Mouse (Mus musculus) hematopoietic stem cell, adult 5-6 weeks (primary cell): ENCODE results near the gene Eml1. TPM values are rescaled to one million over a fixed set of nuclear protein-coding genes. Genes with fewer than 3 reads are reported as not detected.

Source experiments
- ATAC-seq, 2 experiments: fragments of 125-278 bp in 1 of 2; replicated peaks in 1 of 2; 2 replicates each; pipeline ENCODE4 v1.8.0; 2016 to 2017; ENCODE audit warnings: inconsistent platforms in 2 of 2, mild to moderate bottlenecking in 2 of 2, moderate number of reproducible peaks in 2 of 2, low read depth in 1 of 2, moderate TSS enrichment in 1 of 2; ENCODE audit not compliant: low FRiP score in 2 of 2, poor library complexity in 2 of 2, severe bottlenecking in 2 of 2, insufficient read depth in 1 of 2, low TSS enrichment in 1 of 2
- total RNA-seq: library from RNA; stranded (forward); fragments of 172-1452, 232-1000 nt; gene quantifications from 2 replicates; pipeline ENCODE4 v1.2.3, GENCODE M21; 2017

Gene Eml1
- total RNA-seq, 1 experiment from 2014 or later, result not detected

DNA sequence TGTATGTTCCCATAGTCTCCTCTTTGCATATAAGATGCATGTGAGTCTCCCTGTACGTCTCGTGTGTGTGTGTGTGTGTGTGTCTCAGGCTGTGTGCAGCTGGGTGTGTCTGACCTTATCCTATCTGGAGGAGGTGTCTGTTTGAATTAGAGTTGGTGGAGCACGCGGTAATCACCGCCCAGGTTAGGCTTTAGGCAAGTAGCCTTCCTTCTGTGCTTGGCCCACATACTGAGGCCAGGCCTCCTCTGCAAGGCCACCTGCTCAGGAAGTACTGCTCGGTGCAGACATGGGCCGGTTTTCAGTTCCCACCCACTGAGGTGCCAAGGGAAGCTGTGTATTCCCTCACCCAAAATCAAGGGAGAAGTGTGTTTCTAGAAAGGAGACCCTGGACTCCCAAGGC is 4.9 kb upstream of the Eml1 start:
- ATAC-seq, result no peak

DNA sequence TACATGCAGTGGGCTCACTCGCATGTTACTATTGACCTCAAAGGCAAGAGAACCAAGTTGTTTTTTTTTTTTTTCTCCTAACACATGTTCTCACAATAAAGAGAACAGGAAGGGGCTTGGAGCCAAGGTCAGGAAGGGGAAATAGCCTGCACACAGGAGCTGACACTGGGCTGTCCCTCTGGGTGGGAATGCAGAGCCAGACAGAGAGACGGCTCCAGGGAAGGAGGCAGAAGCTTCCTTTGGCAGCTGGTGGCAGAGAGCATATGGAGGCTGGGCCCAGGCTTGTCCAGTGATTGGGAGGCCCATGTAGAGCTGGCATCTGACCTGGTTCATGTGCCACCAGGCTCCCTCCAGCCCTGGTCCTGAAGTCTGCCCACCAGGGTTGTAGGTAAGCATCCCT is 2.8 kb upstream of the Eml1 start:
- ATAC-seq, result no peak

DNA sequence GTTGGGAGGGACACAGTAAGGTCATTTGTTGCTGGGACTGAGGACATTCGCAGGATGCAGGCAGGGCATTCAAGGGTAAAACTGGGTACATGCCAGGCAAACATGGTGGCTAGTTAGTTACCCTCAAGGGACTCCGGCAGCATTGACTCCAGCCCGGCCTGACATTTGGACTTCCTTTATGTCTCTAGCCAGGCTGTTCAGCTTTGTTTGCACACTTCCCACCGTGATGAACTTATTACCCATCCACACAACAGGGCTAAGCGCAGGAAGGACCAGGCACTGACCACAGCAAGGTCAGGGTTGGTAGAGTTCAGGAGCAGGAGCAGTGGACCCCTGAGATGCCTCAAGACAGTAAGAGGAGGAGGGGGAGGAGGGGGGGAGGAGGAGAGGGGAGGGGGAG is 1.8 kb upstream of the Eml1 start:
- ATAC-seq, result no peak

DNA sequence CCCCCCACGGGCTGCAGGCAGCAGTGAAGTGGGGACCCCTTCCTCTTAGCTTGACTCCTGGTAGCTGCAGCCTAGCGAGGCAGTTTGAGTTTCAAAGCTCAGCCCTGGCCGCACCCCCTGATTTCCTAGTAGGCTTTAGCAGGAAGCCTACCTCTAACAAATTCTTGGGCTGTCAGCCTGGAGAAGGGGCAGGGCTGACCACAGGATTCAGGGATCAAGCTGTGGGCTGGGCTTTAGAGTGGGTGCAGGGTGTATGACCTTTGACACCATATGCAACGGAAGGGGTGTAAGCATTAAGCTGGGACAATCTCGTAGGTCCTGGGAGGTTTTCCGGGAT is 640 bp downstream of the Eml1 start:
- no peak for ATAC-seq

DNA sequence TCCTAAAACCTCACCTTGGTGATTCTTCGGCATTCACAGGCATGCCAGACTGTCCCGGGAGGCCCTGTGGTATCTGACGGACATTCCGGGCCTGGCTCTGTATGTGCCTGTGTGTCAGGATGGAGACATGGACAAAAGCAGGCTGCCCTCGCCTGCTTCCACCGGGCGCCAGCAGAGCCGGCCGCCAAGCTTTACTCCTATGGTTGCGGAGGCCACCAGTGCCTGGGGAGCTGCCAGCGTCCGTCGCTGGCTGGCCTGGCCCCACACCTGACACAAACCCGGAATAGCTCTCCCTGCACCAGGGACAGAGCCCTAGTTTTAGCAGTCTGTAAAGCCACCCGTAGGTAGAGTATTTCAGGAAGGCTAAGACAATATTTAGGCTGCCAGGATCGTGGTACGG is 1.5 kb downstream of the Eml1 start:
- no peak for ATAC-seq

DNA sequence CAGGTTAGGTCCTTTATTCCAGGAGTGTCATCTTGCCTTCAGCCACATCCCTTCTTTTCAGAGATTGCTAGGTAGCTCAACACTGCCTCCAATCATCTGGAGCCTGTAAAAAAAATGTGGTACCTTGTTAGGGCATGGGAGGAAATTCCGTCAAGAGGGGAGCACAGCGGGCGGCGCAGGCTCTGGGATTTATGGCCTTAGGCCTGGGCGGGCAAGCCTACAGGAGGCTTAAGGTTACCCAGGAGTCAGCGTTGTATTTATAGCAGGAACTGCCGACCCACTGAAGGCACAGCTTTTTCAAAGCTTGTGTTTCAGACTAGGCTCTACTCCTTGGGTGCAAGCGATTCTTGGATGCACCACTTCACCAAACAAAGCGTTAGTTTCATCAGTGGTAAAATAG is 2.9 kb downstream of the Eml1 start:
- ATAC-seq, result no peak

DNA sequence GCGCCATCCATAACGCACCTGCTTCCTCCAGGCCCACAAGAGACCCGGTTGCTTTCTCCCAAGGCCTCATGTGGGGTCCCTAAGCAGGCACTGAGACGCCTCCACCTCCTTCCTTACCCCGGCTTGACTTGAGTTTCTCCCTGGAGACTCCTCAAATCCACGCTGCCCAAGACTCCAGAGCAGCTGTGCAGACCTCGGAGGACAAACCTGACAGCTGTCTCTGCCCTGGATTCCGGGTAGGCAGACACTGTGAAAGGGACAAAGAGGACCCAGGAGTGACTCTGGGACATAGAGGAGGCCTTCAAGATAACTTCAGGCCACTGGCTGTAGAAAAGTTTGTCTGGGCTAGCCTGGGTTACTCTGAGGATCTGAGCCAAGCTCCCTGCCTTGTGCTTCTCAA is 3.9 kb downstream of the Eml1 start:
- ATAC-seq, result no peak

DNA sequence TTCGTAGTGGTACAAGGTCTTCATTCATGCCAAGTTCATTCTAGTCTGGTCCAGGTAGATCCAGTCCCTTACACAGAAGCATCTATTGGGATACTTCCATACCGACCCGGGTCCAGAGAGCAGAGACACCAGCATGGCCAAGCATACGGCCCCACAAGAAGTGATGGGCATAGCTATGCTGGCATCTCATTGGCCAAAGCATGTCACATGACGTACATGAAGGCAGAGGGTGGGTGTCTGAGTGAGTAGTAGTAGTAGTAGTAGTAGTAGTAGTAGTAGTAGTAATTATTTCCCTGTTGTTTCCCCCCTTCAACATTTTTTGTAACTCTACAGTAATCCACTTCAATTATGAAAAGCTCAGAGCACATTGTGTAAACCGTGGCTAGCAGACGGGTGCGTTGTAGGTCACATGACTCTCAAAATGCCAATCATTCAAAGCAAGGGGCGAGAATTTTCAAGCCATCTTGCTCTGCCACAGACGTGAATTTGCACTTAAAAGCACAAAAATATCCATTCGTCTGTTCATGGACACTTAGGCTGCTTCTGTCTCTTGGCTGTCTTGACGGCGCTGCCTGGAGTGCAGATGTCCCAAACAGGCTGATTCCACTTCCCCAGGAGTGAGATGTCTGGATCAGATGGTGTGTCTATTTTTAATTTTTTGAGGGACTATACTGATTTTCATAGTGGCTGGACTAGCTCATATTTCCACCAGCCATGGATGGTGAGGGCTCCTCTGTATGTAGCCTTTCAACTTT is 7.8 kb downstream of the Eml1 start:
- no peak for ATAC-seq

DNA sequence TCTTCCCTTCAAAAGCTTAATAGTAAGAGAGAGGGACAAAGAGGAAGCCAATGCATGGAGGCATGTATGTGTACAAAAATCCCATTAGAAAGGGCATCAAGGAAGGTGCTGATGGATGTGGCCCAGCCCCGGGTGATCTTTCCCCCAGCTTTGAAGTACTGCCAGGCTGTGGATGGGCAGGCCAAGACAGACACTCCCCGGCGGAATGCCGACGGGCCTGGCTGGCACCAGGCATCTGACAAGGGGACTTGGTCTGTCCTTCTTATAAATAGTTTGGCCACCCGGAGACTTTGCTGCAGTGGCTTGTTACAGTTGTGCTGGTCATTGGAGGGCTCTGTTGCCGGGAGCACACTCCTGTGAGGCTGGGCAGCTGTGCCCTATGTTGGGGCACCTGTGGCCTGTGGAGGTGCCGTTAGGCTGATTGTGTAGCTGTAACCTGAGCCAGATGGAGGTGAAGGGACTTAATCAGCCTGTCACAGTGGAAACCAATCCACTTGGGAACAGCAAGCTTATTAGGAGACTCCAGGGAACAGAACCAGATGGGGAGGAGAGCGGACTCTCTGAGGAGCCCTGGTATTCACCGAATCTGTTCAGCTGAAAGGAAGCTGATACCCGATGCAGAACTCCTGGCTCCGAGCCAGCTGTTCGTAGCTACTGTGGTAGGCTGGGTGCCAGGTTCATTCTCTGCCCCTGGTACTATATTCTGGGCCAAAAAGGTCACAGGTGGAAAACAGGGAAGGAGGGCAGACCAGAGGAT is 15.9 kb downstream of the Eml1 start:
- ATAC-seq, result no peak

DNA sequence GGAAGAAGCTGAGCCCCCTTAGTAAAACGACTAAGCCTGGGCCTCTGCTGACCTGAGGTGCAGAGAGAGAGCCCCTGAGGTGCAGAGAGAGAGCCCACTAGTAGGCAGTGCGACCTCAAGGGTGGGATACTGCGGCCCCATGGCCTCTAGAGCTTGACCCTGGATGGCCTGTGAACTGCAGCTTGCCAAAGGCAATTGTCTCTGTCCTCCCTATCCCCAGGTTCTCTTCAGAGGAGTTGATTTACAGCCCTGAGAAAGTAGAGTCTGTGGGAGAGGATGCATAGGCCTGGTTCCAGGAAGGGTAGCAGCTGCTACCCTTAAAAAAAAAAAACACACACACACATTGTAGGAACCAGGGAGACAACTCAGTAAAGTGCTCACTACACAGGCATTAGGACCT is 19.0 kb downstream of the Eml1 start:
- ATAC-seq, result no peak

DNA sequence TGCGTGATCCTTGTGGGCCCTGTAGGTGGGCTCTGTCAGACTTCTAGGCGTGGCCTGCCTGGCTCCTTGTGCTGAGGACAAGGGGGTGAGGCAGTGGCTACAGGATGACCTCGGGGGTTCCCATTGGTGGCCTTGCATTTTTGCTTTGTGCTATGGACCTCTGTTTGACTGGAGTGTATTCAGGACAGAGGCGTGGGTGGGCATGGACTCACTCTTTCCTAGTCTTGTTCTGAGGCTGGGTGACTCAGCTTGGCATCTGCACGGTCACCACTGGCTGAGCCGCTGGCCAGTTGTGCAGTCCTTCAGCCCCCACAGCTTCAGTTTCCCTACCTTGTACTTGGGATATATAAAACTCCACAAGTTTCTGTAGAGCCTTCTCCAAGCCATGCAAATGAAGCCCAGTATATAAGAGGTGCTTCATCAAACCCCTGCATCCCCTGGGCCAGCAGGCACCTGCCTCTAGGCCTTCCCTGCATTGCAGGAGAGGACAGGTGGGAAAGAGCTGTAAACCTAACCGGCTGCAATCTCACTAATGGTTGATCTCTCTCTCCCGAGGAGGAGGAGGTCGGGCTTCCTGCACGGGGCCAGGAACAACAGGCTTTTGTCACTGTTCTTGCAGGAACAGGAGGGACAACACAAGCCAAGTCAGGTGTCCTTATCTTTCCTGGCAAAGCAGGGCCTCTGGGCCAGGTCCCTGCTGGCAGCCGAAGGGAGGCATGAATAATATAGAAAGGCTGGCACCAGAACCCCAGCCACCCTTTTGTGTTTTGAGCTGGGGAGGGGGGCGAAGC is 21.7 kb downstream of the Eml1 start:
- no peak for ATAC-seq

DNA sequence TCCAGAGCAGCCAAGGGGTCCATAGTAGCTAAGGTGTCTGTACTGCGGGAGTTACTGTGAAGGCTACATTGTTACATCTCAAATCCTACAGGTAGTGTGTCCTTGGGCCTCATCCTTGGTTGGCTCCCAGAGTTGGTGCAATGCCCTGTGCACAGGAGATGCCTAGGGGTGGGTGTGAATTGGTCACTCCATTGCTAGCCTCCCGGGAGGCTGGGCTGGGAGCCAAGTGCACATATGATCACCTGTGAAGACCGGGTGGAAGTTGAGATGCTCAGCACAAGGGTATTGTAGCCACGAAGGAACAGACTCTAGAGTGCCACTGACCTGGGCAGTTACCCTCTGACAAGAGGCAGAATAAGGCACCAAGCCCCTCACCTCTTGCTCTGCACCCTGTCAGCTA is 22.3 kb downstream of the Eml1 start:
- no peak for ATAC-seq

DNA sequence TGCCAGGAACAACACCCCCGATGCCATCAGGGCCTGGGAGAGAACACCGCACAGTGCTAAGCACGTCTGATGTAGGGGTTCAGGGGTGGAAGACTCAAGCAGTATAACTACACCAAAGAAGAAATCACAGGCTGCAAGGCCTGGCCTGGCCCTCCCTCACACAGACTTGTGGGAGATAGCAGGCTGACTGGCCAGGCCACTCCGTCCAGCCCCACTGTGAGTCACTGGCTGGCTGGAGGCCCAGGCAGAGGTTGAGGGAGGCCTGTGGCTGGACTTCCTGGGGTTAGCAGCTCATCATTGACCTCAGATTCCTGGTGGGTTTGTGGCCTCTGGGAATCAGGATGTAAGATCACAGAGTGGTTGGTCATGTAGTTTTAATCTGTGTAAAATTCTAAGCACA is 22.9 kb downstream of the Eml1 start:
- ATAC-seq, result no peak

DNA sequence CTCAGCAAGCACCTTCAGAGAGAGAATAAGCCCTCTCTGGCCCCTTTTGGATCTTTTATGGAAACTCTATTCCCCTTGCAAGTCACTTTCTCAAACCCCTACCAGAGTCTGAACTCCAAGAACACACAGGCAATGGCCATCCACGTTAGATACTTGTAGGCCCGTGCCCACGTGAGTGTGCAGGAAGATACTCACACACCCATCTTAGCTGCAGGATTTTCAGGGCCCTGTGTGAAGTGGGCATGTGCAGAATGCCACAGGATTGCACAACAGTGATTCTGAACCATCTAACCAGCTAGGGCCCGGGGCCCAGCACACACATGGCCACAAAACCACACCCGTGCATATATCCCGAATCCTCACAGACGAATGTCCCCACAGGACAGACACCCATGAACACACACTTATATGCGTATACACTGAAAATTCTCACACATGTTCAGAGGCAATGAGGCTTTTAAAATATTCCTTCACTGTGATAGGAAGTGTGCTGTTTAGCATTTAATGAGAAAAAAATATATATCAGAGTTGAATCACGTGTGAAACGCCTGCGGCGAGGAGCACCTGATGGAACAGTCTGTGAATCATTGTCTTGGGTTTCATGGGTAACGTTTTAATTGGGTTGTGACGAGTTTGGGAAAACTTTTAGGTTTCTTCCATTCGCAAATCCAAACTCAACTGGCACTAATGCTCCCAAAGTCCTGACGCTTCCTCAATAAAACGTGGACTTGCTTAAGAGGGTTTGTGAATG is 24.0 kb downstream of the Eml1 start:
- ATAC-seq, result no peak

DNA sequence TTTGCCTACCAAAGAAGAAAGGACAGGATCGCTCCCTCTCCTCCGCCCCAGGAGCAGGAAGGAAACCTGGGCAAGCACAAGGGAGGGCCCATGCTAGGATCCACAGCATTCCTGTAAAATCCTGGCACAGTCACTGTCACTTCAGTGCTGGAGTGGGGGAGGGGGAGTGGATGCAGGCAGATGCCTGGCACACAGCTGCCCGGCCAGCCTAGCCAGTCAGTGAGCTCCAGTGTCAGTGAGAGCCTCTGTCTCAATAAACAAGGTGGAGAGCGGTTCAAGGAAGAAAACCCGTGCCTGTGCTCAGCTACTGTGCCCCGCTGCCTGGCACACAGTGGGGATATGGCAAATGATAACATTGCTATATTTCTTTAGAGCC is 24.5 kb downstream of the Eml1 start:
- ATAC-seq, result no peak

DNA sequence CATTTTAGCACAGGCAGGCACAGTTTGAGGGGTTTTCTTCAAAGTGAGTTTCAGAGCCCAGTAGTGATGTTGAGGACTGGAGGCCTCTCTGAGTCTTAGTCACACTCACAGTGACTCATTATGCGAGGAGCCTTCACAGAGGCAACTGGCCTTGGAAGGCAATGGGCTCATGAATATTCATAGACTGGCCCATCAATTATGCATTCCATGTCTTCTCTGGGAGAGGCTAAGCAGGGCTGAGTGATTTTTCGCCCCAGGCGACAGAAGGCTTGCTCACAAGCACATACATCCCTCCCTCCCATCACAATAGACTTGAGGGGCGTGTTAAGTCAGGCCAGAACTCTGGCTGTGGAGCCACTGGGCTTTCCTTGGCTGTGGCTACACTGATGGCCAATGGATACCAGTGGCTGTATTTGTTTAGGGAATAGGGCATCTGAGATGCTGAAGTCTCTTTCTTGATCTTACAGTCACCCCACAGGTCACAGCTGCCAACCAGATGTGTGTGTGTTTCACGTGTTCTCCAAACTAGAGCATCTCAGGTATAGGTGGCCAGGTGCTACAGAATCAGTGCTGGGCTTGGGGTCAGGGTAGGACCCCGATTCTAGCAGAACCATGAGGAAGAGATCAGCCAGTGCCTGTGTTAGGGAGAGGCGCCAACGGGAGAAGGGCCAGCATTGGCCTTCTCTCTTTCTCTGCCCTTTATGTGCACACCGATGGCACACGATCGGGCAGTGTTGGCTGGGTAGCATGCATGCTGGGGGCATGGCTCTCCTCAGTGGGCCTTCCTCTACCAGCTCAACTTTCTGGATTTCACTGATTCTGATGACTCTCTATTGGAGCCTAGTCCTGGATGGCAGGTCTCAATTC is 25.6 kb downstream of the Eml1 start:
- no peak for ATAC-seq

DNA sequence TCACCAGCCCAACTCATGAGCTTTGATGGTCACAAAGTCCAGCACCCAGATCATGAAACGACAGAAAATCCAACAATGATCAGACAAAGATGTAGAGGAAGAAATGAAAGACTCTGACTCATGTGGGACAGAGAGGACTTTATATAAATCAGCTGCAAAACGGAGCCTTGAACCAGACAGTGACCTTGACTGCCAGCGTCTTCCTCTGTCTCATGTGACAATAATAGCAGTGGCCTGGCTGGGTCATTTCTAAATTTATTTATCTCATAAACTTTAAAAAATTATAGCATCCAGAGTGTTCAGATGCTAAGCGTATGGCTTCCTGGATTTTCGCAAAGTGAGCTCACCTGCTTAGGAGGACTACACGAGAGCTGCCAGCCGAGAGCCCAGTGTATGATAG is 27.9 kb downstream of the Eml1 start:
- ATAC-seq, result no peak
